Mouse (Mus musculus) kidney, adult 2 months (tissue): ENCODE measurements around the gene Manba.

Source experiments
- CTCF ChIP-seq: fragments of 200-500 bp; conservative IDR thresholded peaks from 2 replicates; pipeline ENCODE4 v1.5.1; 2011; ENCODE audit warnings: low read depth, mild to moderate bottlenecking, control low read depth, low read length, moderate library complexity, mixed read lengths; ENCODE audit not compliant: insufficient read depth, insufficient read length
- POLR2A ChIP-seq: fragments of 200-500 bp; IDR thresholded peaks from one replicate; pipeline ENCODE4 v1.6.1; 2011; ENCODE audit warnings: low read depth, low read length, control low read depth

- no peak for TF ChIP-seq CTCF
- TF ChIP-seq POLR2A = no peak
These were observed 4.6 kb downstream of the Manba start for GRCm38 (mm10) chr3:135489865-135490520.
